Mouse (Mus musculus) urinary bladder, postnatal 36 days (tissue): ENCODE results near the gene Invs.

ENCODE experiments used
- DNase-seq, 2 experiments: peaks; one replicate each; pipeline ENCODE4 v3.0.0; 2022; ENCODE audit warnings: low spot score in 2 of 2, mixed read lengths in 1 of 2

Gene Invs

GRCm38 (mm10) chr4:48279498-48280134, at the start of gene Invs, which contains the start of gene Erp44:
Gene Invs (plus strand): TSS chr4:48279760.
Gene Erp44 (minus strand): TSS chr4:48279558.
- DNase-seq = peak; percentile 90 to 94

DNA sequence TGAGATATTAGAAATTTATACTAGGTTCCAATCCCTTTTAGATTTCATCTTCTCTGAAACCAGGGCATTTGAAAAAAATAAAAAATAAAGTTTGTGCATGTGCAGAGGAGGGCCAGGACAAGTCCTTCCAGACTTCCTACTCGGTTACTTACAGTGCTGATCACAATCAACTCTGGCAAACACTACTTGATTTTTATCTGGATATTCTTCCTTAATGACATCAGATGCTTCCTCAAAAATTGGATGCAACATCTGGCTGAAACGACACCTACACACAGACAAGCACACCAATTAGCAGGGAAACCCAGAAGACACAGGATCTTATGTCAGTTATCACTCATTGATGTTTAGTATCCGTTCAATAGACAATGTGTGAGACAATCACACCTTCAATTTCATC, 42.8 kb upstream of the Invs start:
- no peak for DNase-seq

GRCm38 (mm10) chr4:48239046-48239445, 40.5 kb upstream of the Invs start:
- no peak for DNase-seq

- no peak for DNase-seq
Measured at GRCm38 (mm10) chr4:48242482-48242881, 37.1 kb upstream of the Invs start.

DNA sequence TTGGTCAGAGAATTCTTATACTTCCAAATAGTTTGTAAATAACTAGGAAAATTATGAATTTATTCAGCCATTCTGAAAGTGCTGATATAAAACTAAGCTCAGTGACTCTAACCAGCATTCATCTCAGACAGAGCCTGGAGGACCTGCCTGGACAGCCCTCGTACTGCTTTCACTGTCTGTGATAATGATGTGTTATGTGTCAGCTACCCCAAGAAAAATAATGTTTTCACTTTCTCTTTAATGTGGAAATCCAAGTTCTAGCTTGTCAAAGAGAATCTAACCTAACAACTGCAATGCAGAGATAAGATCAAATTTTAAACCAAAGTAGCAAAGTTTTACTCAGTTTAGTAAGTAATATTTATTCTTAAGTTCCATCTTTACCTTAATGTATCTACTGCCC, 35.8 kb upstream of the Invs start:
- DNase-seq = no peak

- DNase-seq = no peak
Measured at GRCm38 (mm10) chr4:48244280-48244679, 35.3 kb upstream of the Invs start.

- DNase-seq = no peak
Measured at GRCm38 (mm10) chr4:48253266-48253665, 26.3 kb upstream of the Invs start.

DNA sequence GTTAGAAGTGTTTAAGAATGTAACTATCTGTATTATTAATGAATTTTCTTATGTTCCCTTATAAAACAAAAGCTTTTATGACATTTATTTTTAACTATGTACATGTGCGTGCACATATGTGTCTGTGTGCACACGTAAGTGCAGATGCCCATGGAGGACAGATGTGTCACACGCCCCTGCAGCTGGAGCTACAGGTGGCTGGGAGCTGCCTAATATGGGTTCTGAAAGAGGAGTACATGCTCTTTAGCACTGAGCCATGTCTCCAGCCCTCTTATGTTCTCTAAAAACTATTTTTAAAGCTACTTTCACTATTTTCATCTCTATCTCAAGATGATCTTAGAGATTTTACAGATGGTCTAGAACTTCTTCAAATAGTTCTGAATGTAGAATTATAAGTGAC, 21.5 kb upstream of the Invs start:
- no peak for DNase-seq

DNA sequence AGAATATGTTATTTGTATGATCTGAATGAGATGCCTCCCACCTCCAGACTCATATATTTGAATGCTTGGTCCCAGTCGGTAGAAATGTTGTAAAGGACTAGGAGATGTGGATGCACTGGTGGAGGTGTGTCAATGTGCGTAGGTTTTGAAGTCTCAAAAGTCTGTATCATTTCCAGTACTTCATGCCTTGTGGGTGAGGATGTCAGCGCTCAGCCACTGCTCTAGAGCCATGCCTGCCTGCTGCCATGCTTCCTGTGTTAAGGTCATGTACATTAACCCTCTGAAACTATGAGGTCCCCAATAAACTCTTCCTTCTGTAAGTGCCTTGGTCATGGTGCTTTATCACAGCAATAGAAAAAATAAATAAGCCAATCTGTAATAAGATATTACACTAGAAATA, 11.9 kb upstream of the Invs start:
- no peak for DNase-seq

GRCm38 (mm10) chr4:48268127-48268526, 11.4 kb upstream of the Invs start:
- DNase-seq = no peak

GRCm38 (mm10) chr4:48270532-48270931, 9.0 kb upstream of the Invs start:
- DNase-seq = no peak

DNA sequence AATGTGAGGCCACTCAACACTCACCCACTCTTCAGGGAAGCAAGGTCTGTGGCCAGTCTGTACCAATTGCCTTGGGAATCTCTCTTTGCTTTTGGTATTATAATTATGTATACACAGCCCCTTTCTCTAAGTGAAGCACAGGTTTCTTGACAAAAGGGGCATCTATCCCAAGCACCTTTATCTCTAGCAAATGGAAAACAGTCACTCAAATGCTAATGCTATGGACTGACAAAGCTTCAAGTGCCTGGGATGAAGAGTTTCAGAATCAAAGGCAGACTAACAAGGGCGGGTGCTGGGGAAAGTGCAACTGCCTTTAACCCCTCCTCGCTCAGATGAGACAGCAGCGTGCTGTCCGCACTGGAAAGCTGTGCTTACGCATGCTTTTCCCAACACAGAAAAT, 7.7 kb upstream of the Invs start:
- no peak for DNase-seq

- no peak for DNase-seq
Measured at GRCm38 (mm10) chr4:48273119-48273829, 6.3 kb upstream of the Invs start.

- DNase-seq = no peak
Measured at GRCm38 (mm10) chr4:48275736-48276135, 3.8 kb upstream of the Invs start.

DNA sequence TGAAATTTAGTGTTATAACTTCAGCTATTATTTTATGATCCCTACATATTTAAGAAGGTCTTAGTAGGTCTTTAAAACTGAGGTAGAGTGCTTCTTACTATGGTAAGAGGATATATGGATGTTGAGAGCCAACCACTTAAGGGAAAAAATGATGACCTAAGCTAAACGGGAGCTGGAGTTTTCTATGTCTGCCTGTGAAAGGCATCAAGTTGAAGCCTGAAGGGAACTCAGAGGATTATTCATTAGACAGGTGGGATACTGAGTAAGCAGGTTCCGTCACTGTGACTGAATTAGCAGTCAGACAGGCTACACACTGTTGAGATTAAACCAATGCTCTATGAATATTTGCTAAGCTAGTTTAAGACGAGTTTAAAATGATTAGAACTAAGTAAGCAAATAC, 2.5 kb upstream of the Invs start:
- DNase-seq = no peak

DNA sequence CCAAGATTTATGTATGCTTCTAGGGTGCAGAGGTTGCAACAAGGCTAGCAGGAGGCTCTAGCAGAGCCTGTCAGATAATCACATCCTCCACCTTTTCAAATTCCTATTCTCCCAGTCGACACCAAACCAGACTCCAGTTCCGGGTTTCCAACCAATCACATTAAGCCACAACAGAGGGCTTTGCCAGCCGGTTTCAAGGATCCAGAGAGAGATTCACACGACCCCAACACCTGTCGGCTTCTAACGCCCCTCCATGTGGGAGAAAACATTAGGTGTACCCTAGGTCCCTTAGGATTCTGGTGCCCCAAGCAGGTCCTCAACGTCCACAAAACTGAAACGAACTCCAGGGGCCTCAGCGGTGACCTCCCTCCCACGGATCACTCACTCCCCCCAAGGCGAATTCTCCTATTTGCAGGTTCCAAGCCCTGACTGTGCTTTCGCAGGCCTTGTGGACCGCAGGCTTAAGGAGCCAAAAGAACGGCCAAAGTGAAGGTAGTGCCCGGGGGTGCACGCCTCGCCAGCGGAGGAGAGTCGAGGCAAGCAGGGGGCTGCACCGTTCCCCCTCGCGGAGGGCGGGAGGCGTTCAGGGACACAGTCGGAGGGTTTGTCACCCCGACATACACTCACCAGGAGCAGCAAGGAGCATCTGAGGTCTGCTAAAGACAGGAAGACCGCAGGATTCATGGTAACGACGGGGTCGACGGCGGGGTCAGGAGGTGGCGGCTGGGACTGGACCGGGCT, 633 bp upstream of the Invs start:
- peak in 1 of 2 experiments; percentile 4 for DNase-seq

DNA sequence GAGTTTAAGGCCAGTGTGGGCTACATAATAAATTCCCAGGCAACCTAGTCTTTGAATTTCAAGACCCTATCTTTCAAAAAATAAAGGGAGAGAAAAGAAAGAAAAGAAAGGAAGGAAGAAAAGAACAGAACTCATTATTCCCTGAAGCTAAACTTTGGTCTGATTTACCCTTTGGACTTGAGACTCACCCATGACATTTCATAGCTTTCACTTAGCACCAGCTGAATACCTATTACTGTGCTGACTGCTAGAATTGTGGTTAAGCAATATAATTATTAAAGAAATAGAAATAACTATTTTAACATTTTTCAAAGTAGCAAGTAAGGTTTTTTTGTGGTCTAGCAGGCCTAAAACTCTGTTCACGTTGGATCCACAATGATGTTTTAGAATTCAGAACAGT, 1.6 kb downstream of the Invs start:
- DNase-seq = no peak

GRCm38 (mm10) chr4:48287086-48287757, 7.7 kb downstream of the Invs start:
- DNase-seq = no peak

DNA sequence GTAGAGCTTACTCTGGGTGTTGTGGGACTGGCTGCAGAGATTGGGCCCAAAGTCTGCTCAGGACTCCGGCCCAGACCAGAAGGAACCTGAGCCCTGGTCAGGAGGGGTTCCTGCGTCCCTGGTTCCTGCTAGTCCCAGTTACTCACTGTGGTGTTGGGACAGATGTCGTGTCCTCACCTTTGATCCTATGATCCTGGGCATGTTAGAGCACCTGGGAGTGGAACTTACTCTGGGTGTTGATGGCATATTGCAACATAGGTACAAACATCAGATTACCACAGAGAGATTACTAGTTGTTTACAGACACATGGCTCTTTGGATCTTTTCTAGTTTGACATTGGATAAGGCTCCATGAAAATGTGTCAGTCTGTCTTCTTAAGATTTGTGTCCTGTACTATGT, 35.3 kb downstream of the Invs start:
- no peak for DNase-seq

DNA sequence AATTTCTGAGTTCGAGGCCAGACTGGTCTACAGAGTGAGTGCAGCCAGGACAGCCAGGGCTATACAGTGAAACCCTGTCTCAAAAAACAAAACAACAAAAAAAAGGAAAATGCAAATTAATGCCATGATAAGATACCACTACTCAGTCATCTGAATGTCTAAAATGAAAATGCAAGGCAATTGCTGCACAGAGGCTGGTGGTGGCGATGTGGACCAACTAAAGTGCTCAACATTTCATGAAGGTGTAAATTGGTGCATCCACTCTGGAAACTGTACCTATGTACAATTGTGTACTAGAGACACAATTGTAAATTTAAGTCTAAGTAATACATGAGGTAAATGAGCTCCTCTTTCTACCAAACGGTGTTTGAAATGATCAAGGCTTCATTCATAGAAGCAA, 36.5 kb downstream of the Invs start:
- no peak for DNase-seq

DNA sequence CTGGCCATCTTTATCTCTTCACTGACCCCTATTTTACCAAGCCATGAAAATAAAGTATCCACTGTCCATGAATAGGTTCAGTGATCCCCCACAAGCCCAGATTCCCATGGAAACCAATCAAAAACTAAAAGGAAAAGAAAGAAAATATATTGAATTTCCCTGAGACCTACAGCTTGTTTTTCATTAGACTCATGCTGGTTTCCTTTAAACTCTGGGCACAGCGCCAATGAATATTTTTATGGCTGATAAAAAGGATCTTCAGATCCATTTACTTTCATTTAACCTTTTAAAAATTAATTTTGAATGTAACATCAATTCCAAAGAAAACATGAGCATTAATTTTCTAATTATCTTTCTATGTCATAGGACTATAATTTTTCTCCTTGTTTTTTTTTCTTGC, 41.7 kb downstream of the Invs start:
- no peak for DNase-seq

DNA sequence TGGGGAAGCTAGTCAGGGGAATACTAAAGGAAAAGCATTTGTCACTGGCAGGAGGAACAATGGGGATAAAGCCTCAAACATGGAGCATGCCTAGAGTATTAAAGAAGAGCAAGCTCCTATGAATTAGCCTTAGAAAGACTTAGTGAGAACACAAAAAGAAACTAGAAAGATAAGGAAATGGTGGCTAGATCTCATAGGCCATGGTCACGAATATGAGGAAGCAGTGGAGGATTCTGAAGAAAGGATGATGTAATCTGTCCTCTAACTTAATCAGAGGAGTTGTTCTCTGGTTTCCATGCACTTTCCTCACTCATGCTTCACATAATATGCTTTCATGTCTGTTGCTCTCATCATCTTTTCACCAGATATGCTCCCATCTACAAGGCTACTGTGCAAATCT, 42.5 kb downstream of the Invs start:
- no peak for DNase-seq
